Mouse (Mus musculus): ENCODE measurements at regions not wholly inside any gene's neighbourhood (a gene's known extent, or its start where the extent isn't known, plus 50 kb on each side); places are given as distances from the start of the nearest gene placed in this dataset.

- Histone ChIP-seq H3K9ac (ENCODE audit: control insufficient read depth, low read depth, low read length, poor library complexity, severe bottlenecking) (peak overlapping the region; percentile 46), H3K27me3 (ENCODE audit: control insufficient read depth in 1 of 2, insufficient read depth in 2 of 2, low read length in 2 of 2) (no peaks in the 10 kb centered on the region), H3K36me3 (ENCODE audit: control insufficient read depth in 1 of 2, insufficient read depth in 2 of 2, low read length in 2 of 2) (peaks cover 0 to 55% of the 10 kb centered on the region in 2 experiments; a peak in 2 of 4 replicates), H3K4me1 (ENCODE audit: control insufficient read depth in 1 of 2, insufficient read depth in 2 of 2, low read length in 2 of 2) (peaks cover 29 to 54% of the 10 kb centered on the region in 2 experiments), H3K27ac (ENCODE audit: control insufficient read depth, low read depth, low read length) (peak overlapping the region; percentile 70), H3K79me2 (ENCODE audit: control insufficient read depth, insufficient read depth, low read length, poor library complexity) (no peaks in the 10 kb centered on the region), H3K4me3 (ENCODE audit: control insufficient read depth in 1 of 2, insufficient read depth in 1 of 2, low read depth in 2 of 2, low read length in 2 of 2) (peak overlapping the region; percentile 38 to 63), H3K9me3 (replicated peaks; ENCODE audit: insufficient read depth, low read length) (no peaks in the 10 kb centered on the region)
- DNase-seq (ENCODE audit: low read depth, low spot score), result peak; percentile 87
- 0 out of 4 replicates have a peak, but pooled peaks of 1 of the 2 experiments have one; percentile 27 for TF ChIP-seq POLR2A (IDR thresholded peaks at IDR 0.05; ENCODE audit: control insufficient read depth in 1 of 2, insufficient read depth in 1 of 2, low read depth in 1 of 2, low read length in 2 of 2, poor library complexity in 1 of 2)
- TF ChIP-seq MEF2A (IDR thresholded peaks at IDR 0.05; ENCODE audit: extremely low read depth, insufficient replicate concordance, low read depth, low read length, poor library complexity, severe bottlenecking), result no peak
- peak; percentile 95 for TF ChIP-seq TAL1 (IDR thresholded peaks at IDR 0.05; ENCODE audit: low read length)
- TF ChIP-seq POLR2AphosphoS5 (IDR thresholded peaks at IDR 0.05; ENCODE audit: borderline replicate concordance, low read depth, low read length), result no peak
- TF ChIP-seq JUND (IDR thresholded peaks at IDR 0.05; ENCODE audit: low read depth, low read length), result 0 out of 2 replicates have a peak, but pooled peaks have one; percentile 18
- no peak for TF ChIP-seq CHD2 (IDR thresholded peaks at IDR 0.05; ENCODE audit: low read length)
- TF ChIP-seq MAZ (IDR thresholded peaks at IDR 0.05; ENCODE audit: low read depth, low read length), result peak; percentile 81; the same call in 1 of the 2 replicates
- peak; percentile 52; the same call in 1 of the 2 replicates for TF ChIP-seq BHLHE40 (IDR thresholded peaks at IDR 0.05; ENCODE audit: borderline replicate concordance, low read depth, low read length)
- peak; percentile 88 for TF ChIP-seq ETS1 (IDR thresholded peaks at IDR 0.05; ENCODE audit: low read depth, low read length)
- TF ChIP-seq RAD21 (IDR thresholded peaks at IDR 0.05; ENCODE audit: low read depth, low read length), result no peak
- TF ChIP-seq NRF1 (IDR thresholded peaks at IDR 0.05; ENCODE audit: insufficient read depth, low read depth, low read length, poor library complexity, severe bottlenecking), result no peak
- TF ChIP-seq ZNF384 (IDR thresholded peaks at IDR 0.05; ENCODE audit: low read depth, low read length), result no peak
- TF ChIP-seq MAFK (IDR thresholded peaks at IDR 0.05; ENCODE audit: borderline replicate concordance, low read depth, low read length), result 0 out of 2 replicates have a peak, but pooled peaks have one; percentile 39
- TF ChIP-seq GATA1 (IDR thresholded peaks at IDR 0.05; ENCODE audit: low read depth, low read length), result peak; percentile 93
- peak; percentile 63 for TF ChIP-seq MYB (IDR thresholded peaks at IDR 0.05; ENCODE audit: low read depth, low read length)
- no peak for TF ChIP-seq ZMIZ1 (IDR thresholded peaks at IDR 0.05; ENCODE audit: low read depth, low read length)
- TF ChIP-seq ELF1 (IDR thresholded peaks at IDR 0.05; ENCODE audit: low read depth, low read length), result 0 out of 2 replicates have a peak, but pooled peaks have one; percentile 29
- 0 out of 2 replicates have a peak, but pooled peaks have one; percentile 15 for TF ChIP-seq MYC (IDR thresholded peaks at IDR 0.05; ENCODE audit: low read depth, low read length)
- no peak for TF ChIP-seq USF1 (IDR thresholded peaks at IDR 0.05; ENCODE audit: low read depth, low read length)
- TF ChIP-seq RCOR1 (IDR thresholded peaks at IDR 0.05; ENCODE audit: low read depth, low read length), result peak; percentile 85
- TF ChIP-seq MAX (IDR thresholded peaks at IDR 0.05; ENCODE audit: low read length), result no peak; the same call in 1 of the 2 replicates
- TF ChIP-seq KAT2A (conservative IDR thresholded peaks at IDR 0.05; ENCODE audit: low read depth, low read length), result no peak
- peak; percentile 28 for TF ChIP-seq MXI1 (IDR thresholded peaks at IDR 0.05; ENCODE audit: low read depth, low read length)
- peak; percentile 18; the same call in 1 of the 2 replicates for TF ChIP-seq TBP (IDR thresholded peaks at IDR 0.05; ENCODE audit: low read depth, low read length)
- no peak for TF ChIP-seq CHD1 (IDR thresholded peaks at IDR 0.05; ENCODE audit: low read depth, low read length)
- peak; percentile 96 for TF ChIP-seq TCF12 (IDR thresholded peaks at IDR 0.05; ENCODE audit: low read depth, low read length)
- 0 out of 2 replicates have a peak, but pooled peaks have one; percentile 21 for TF ChIP-seq NELFE (IDR thresholded peaks at IDR 0.05; ENCODE audit: low read depth, low read length)
- peak; percentile 95 to 96 for TF ChIP-seq EP300 (IDR thresholded peaks at IDR 0.05; ENCODE audit: low read depth in 1 of 2, low read length in 2 of 2)
- peak; percentile 72; the same call in 1 of the 2 replicates for TF ChIP-seq SIN3A (IDR thresholded peaks at IDR 0.05; ENCODE audit: low read length)
These were observed 69.5 kb upstream of the Picalm start for GRCm38 (mm10) chr7:90060343-90061175.

Data from MEL (cell line).